Mouse (Mus musculus) E14TG2a.4 (cell line): ENCODE data around the gene Slfn9.
"Not testable (repeated sequence)": the region's sequence is repeated elsewhere in the genome, so short reads cannot be mapped to it uniquely, and the experiment has no call there.

Source experiments
- H3K27me3 ChIP-seq: 2 replicates; pipeline ENCODE4 v1.6.1; 2014; ENCODE audit warnings: low read length, control low read depth; ENCODE audit not compliant: insufficient read depth
- H3K36me3 ChIP-seq: 2 replicates; pipeline ENCODE4 v1.6.1; 2014; ENCODE audit warnings: low read length, control low read depth; ENCODE audit not compliant: insufficient read depth
- H3K4me1 ChIP-seq: replicated peaks from 2 replicates; pipeline ENCODE4 v1.6.1; 2014; ENCODE audit warnings: low read depth, low read length, control low read depth
- H3K4me3 ChIP-seq: replicated peaks from 2 replicates; pipeline ENCODE4 v1.5.1; 2014; ENCODE audit warnings: mild to moderate bottlenecking, low read length
- H3K9me3 ChIP-seq: 2 replicates; pipeline ENCODE4 v1.6.1; 2014; ENCODE audit warnings: low read length, control low read depth
- CTCF ChIP-seq: conservative IDR thresholded peaks from 2 replicates; pipeline ENCODE4 v1.5.1; 2014; ENCODE audit warnings: low read length
- NANOG ChIP-seq: IDR thresholded peaks from 2 replicates; pipeline ENCODE4 v1.6.1; 2014; ENCODE audit warnings: borderline replicate concordance, low read length, mixed read lengths
- POU5F1 ChIP-seq: IDR thresholded peaks from 2 replicates; pipeline ENCODE4 v1.6.1; 2014; ENCODE audit warnings: low read length, borderline replicate concordance

Gene Slfn9

GRCm38 (mm10) chr11:82991469-82992166, at the start of gene Slfn9:
Gene Slfn9 (minus strand): TSS chr11:82991830.
- Histone ChIP-seq H3K9me3 (no peaks in the 10 kb centered on the region), H3K4me1 (peaks cover 50% of the 10 kb centered on the region), H3K36me3 (peaks cover 14% of the 10 kb centered on the region), H3K4me3 (no peak within 1 kb of the TSS), H3K27me3 (peaks cover 3% of the 10 kb centered on the region; the same call in 1 of the 2 replicates)
- TF ChIP-seq NANOG = 0 out of 2 replicates have a peak, but pooled peaks have one; percentile 20
- no peak for TF ChIP-seq POU5F1
- TF ChIP-seq CTCF = no peak

- H3K9me3 ChIP-seq = no peaks in the 10 kb centered on the region
- TF ChIP-seq POU5F1 (no peak), NANOG (no peak), CTCF (no peak)
- H3K27me3 ChIP-seq = peaks cover 8% of the 10 kb centered on the region; the same call in 1 of the 2 replicates
- peaks cover 10% of the 10 kb centered on the region; the same call in 1 of the 2 replicates for H3K4me1 ChIP-seq
- no peak overlapping the region for H3K4me3 ChIP-seq
- no peaks in the 10 kb centered on the region for H3K36me3 ChIP-seq
Measured at GRCm38 (mm10) chr11:83041000-83041399, 49.4 kb upstream of the Slfn9 start.

GRCm38 (mm10) chr11:83040325-83040724, 48.7 kb upstream of the Slfn9 start:
- Histone ChIP-seq H3K4me1 (peaks cover 13% of the 10 kb centered on the region; the same call in 1 of the 2 replicates), H3K4me3 (peak overlapping the region; percentile 53), H3K36me3 (no peaks in the 10 kb centered on the region), H3K9me3 (no peaks in the 10 kb centered on the region), H3K27me3 (peaks cover 8% of the 10 kb centered on the region; the same call in 1 of the 2 replicates)
- TF ChIP-seq NANOG (no peak), POU5F1 (no peak), CTCF (no peak)

- TF ChIP-seq CTCF (no peak), NANOG (no peak), POU5F1 (no peak)
- H3K27me3 ChIP-seq = peaks cover 8% of the 10 kb centered on the region; the same call in 1 of the 2 replicates
- peak overlapping the region; percentile 53 for H3K4me3 ChIP-seq
- H3K9me3 ChIP-seq = no peaks in the 10 kb centered on the region
- no peaks in the 10 kb centered on the region for H3K36me3 ChIP-seq
- H3K4me1 ChIP-seq = peaks cover 13% of the 10 kb centered on the region; the same call in 1 of the 2 replicates
Measured at GRCm38 (mm10) chr11:83039796-83040195, 48.2 kb upstream of the Slfn9 start.

- Histone ChIP-seq H3K4me1 (peaks cover 13% of the 10 kb centered on the region; the same call in 1 of the 2 replicates), H3K4me3 (no peak overlapping the region), H3K27me3 (peaks cover 8% of the 10 kb centered on the region; the same call in 1 of the 2 replicates), H3K36me3 (no peaks in the 10 kb centered on the region), H3K9me3 (no peaks in the 10 kb centered on the region)
- TF ChIP-seq POU5F1 (no peak), CTCF (no peak)
Measured at GRCm38 (mm10) chr11:83039156-83039555, 47.5 kb upstream of the Slfn9 start.

- not testable (repeated sequence) for H3K27me3 ChIP-seq, H3K4me3 ChIP-seq, H3K9me3 ChIP-seq, H3K36me3 ChIP-seq
- H3K4me1 ChIP-seq = peaks cover 13% of the 10 kb centered on the region; the same call in 1 of the 2 replicates
Measured at GRCm38 (mm10) chr11:83038686-83039085, 47.1 kb upstream of the Slfn9 start.

GRCm38 (mm10) chr11:83020621-83021020, 29.0 kb upstream of the Slfn9 start, which contains the start of gene Slfn8:
Gene Slfn8 (minus strand): TSS chr11:83020810.
- Histone ChIP-seq H3K27me3 (peaks cover 8% of the 10 kb centered on the region), H3K4me1 (peaks cover 8% of the 10 kb centered on the region), H3K36me3 (no peaks in the 10 kb centered on the region), H3K4me3 (peak within 1 kb of the TSS; percentile 64), H3K9me3 (no peaks in the 10 kb centered on the region)
- TF ChIP-seq CTCF (no peak), NANOG (no peak), POU5F1 (no peak)

- peak overlapping the region; percentile 64 for H3K4me3 ChIP-seq
- not testable (repeated sequence) for H3K36me3 ChIP-seq, H3K27me3 ChIP-seq, H3K4me1 ChIP-seq, H3K9me3 ChIP-seq
Measured at GRCm38 (mm10) chr11:83019561-83020519, 28.2 kb upstream of the Slfn9 start.
